Mouse (Mus musculus): Measurements from ENCODE around the gene Trim40.

DNA sequence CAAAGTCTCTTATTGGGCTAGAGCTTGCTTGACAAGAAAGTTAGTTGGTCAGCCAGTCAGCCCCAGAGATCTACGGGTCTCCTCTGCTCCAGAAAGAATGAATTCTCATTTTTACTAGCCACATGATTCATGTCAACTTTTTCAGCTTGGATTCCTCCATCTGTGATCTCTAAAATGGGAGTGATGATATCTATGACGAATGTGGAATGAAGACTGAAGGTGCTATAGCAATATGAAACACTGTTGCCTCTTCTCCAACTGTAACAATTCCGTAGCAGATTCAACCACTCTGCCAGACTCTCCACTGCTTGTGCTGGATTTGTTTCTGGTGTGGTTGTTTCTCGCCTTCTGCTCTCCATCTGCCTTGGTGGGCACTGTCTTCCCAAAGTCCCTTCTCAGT is 41.2 kb upstream of the Trim40 start:
- TF ChIP-seq ZNF384 (IDR thresholded peaks at IDR 0.05; ENCODE audit: low read depth, low read length), result no peak
- TF ChIP-seq HCFC1 (IDR thresholded peaks at IDR 0.05; ENCODE audit: borderline replicate concordance, insufficient read depth, low read length), result no peak
- no peak for TF ChIP-seq MAFK (IDR thresholded peaks at IDR 0.05; ENCODE audit: insufficient read depth, low read depth, low read length)
- TF ChIP-seq CHD2 (IDR thresholded peaks at IDR 0.05; ENCODE audit: low read depth, low read length), result no peak
- no peak for TF ChIP-seq ZC3H11A (IDR thresholded peaks at IDR 0.05; ENCODE audit: borderline replicate concordance, low read depth, low read length)

Data from ES-E14 (cell line).